Mouse (Mus musculus) CD4-positive, CD25-positive, alpha-beta regulatory T cell, adult 4 months (primary cell): ENCODE data around the gene Slc27a3. TPM values are rescaled to one million over a fixed set of nuclear protein-coding genes. Genes with fewer than 3 reads are reported as not detected.
A peak's percentile ranks its signal among the peaks of the same experiment; 100 is the strongest.

ENCODE experiments used
- ATAC-seq: one replicate; pipeline ENCODE4 v1.8.0; 2017
- polyA plus RNA-seq, 2 experiments: library from polyadenylated mRNA; unstranded; fragments of 100-300 nt; shearing (Covaris generic); gene quantifications; one replicate each; pipeline ENCODE4 v1.2.1; 2017

The Slc27a3 gene
- under 1 TPM in 1 of 2 experiments, not detected in 1; 0.19 TPM for polyA plus RNA-seq

DNA sequence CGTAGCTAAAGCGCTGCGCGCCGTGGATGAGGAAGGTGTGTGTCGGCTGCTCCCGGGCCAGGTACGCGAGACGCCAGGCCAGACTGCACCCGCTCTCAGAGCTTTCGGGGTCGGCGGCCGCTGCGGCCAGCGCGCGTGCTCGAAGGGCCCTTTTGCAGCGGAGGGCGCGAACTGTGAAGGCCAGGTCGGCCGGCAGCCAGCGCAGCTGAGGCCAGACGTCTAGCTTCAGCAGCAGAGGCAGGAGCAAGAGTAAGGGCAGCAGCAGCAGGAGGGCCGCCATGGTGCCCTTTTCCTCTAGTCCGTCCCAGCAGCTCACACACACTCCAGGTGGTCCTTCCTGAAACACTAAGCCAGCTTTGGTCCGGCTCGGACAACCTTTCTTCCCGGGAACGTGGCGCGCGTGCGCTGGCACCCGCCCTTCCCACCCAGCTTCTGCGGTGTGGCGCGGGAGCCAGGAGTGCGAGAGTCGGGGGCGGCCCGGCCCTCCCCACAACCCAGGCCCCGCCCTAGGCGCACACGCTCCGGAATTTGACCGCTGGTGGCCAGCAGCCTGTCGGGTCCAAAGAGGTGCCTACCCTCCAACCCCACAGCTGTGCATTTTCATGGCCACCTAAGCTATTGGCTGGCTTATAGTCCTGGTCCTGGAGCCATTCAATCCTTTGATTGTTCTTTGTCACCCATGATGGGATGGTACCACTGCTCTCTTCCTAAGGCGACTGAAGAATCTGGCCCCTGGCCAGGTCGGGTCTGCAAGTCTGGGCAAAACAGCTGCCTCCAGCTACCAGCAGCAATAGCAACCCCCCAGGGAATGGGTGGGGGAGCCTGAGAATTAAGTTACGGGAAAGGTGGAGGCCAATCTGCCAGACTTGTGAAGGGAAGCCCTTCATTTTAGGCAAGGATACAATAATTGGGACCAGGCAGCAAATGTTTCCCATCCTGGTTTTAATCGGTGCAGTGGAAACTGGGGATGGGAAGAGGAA is at the start of gene Slc27a3:
Slc27a3 (minus strand) TSS at position 428 of the 980 bp plus-strand sequence.
- no peak for ATAC-seq

DNA sequence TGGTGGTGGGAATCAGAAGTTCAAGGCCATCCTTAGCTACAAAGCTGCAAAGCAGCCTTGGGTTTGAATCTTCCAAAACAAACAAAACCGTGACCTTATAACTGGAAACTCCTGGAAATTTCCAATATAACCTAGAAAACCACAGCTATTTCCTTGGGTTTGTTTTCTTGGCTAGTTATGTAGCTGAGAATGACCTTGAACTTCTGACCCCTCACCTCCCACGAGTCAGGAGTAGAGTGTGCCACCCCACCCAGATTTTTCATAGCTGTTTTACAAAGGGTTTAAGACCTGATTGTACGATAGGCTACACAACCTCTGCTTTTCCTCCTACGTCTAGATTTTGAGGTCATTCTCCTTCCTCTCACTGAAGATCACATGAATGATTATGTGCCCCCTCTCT is 47.4 kb upstream of the Slc27a3 start:
- ATAC-seq = no peak

DNA sequence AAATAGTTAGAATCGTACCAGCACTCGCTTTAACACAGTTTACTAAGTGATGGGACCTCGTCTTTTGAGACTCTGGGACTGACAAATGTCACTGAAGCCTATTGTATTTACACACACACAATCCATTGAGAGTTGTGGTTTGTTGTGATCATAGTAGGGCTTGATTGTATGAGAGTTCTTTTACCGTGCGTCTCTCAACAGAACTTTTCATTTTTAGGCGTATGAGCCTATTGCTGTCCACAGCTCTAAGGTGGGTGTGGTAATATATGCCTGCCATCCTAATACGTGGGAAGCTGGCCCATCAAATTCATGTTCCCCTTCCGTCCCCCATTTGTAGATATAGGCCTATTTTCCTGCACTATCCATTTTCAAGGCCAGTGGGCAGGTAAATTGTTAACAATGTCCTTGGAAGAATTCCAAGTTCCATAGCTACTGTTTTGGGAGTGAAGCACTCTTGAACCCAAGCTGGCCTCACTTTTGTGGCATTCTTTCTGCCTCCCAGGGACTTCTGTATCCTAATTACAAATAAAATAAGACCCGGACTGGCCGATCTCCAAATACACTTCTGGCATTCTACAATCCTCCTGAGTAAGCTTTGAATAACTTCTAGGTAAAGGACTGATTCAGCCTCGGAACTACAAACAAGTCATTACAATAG is 44.5 kb upstream of the Slc27a3 start:
- ATAC-seq = no peak

DNA sequence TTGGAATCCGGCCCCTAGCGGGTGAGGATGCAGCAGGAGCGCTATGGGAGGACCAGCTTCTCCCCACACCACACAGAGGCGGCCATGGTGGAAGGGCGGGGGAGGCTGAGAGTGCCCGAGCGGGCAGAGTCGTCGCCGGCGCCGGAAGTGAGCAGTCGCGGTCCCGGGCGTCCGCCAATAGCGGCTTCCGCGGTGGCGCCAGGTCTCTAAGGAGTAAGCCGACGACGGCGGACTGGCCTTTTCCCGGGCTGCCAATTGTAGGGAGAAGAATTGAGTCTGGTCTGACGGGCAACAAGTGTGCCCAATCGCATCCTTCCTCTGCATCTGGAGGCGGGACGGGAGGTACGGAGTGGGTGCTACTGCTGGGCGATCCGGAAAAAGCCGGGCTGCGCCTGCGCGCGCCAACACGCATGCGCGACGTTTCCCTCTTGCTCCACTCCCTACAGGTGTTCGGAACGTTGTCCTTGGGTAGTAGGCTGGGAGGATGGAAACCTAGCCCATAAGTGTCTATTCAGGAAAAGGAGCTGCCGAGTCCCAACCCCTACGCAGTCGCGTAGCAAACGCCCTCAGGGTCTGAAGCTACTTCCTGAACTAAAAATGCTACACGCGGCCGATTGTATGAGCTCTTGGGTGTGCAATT is 43.8 kb upstream of the Slc27a3 start, which contains the start of gene Ints3:
Ints3 (minus strand) TSS at position 242 of the 640 bp plus-strand sequence.
- ATAC-seq = peak; percentile 99

DNA sequence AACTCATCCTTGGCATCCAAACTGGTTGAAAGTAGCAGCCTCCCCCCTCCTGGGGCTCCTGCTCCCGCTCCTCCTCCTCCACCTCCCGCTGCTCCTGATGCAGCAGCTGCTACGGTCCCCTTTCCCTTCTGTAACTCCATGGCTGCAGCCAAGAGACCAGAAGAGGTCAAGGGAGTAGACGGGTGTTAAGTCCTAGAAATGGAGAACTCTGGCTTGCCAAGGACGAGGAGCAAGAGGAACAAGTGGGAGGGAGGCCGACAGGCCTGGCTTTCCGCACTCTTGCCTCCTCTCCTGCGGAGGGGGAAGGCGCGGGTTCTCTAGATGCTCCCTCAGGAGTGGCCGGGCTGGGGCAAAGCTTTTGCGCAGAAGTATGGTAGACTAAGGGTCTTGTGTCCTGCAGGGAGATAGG is 43.1 kb upstream of the Slc27a3 start:
- no peak for ATAC-seq

DNA sequence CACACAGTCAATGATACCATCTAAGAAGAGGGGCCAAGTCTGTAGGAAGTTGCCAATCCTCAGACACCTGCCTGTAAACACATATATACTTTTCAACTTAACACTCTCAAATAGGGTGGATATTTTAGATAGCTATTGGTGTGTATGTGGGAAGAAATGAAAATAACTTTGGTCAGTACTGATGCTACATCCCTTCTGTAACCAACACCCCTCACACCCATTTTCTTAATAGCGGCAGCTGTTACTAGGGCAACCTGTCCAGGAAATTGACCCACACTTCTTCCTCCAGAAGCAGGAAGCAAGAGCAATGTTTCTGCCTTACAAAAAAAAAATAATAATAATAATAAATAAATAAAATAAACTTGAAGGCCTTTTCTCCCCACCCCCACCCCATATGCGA is 42.6 kb upstream of the Slc27a3 start:
- no peak for ATAC-seq

DNA sequence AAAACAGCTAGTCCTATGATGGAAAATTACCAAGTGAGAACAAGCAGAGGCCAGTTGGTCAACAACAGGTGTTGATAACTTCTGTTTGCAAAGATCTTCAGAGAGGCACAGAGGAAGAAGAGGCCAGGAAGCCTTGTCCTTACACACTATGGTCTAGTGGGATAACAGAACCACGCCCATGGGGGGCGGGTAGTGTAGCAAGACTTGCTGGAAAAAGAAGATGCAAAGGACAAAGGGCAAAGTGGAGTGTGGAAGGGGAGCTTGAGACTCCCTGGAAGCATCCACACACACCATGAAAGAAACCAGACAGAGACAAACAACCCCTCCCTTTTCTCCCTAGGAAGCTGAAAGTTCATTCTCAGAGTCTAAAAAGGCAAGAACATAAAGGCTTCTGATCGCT is 39.8 kb upstream of the Slc27a3 start:
- no peak for ATAC-seq

DNA sequence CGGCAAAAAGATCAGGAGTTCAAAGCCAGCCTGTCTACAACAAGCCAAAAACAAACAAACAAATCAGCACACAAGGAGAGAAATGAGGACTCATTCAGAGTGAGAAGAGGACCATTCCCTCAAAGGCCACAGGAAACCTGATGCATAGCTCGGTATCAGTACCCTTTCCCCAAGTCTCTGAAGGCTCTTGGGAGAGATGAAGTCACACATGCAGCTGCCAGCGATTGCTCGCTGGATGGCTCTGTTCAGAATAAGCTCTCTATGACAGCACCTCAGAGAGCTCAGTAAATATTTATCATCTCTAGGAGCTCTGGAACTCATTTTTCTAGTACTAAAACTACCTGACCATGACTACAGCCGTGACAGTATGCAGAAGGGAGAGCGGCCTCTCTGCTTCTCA is 38.4 kb upstream of the Slc27a3 start:
- no peak for ATAC-seq

DNA sequence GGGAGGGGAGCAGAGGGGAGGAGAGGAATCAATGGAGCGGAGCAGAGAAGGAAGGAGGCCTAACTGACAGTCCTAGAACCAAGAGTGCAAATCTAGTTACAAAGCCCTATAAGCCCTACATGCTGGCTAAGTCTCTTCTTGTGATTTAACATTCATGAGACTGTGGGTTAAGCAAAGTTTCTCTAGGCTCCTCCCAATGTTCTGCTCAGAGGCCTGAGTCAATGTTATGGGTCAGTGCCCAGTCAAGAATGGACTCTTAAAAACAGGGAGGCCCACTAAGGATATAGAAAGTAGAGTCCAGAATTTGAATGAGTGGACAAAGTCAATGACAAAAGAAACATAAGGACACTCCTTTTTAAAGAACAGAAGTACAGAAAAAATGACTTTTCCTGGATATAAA is 37.8 kb upstream of the Slc27a3 start:
- no peak for ATAC-seq

DNA sequence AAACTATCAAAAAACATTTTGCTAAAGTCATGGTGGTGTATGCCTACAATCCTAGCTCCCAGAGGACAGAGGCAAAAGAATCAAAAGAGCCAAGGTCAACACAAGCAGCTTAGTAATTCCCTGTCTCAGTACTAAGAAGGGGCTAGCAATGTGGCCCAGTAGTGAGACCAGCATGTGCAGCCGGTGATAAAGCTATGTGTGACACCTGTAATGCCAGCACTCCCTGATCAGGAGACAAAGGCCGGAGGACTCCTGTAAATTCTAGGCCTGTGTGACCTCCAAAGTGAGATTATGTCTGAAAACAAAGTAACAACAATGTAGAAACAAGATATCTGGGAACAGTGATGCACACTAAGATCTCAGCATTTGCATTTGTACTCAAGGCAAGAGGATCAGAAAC is 35.8 kb upstream of the Slc27a3 start:
- ATAC-seq = no peak

DNA sequence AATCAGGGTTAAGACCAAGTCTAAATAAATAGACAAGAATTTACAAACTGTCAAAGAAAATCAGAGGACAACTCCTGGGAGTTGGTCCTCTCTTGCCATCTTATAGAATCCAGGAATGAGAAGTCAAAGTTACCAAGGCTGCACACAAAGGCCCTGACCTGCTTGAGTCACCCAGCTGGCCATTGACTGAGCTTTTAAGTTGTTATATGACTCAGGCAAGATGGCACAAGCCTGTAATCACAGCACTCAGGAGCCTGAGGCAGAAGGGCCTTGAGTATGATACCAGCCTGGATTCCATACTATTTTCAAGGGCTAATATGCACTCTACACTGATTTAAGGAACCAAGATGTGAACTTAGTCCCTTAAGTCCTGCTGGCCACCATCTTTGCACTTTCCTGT is 33.8 kb upstream of the Slc27a3 start:
- no peak for ATAC-seq

DNA sequence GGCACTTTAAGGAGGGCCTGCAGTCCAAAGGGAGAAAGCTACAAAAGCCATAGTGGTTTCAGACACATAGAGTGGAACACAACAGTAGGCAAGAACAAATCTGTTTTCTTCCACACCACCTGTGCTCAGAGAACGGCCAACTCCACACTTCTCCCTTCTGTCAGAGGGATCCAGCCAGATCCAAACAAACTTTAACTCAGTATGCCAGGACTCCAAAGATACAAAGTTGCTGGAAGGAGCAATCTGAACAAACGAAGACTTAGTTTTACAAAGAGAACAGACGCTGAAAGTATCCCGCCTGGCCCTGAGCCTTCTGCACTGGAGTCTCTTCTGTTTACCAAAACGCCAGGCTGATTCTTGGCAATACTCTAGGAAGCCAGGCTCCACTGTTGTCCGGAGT is 31.0 kb upstream of the Slc27a3 start:
- ATAC-seq = no peak

DNA sequence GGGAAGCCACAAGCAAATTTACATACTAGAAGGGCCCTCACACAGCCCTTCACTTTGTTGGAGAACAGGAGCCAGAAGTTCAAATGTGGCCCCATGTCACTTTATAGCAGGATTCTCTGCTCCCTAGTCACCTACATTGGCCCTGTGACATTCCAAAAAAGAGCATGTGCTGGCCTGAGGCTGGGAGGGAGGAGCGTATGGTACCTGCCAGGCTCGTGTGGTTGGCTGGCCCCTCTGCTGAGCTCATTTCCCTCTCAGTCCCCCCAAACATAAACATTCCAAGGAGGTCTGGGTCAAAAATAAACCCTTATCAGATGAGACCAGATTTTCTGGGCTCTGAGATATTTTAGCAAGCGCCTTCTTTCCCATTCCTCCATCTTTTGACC is 23.3 kb upstream of the Slc27a3 start:
- no peak for ATAC-seq

DNA sequence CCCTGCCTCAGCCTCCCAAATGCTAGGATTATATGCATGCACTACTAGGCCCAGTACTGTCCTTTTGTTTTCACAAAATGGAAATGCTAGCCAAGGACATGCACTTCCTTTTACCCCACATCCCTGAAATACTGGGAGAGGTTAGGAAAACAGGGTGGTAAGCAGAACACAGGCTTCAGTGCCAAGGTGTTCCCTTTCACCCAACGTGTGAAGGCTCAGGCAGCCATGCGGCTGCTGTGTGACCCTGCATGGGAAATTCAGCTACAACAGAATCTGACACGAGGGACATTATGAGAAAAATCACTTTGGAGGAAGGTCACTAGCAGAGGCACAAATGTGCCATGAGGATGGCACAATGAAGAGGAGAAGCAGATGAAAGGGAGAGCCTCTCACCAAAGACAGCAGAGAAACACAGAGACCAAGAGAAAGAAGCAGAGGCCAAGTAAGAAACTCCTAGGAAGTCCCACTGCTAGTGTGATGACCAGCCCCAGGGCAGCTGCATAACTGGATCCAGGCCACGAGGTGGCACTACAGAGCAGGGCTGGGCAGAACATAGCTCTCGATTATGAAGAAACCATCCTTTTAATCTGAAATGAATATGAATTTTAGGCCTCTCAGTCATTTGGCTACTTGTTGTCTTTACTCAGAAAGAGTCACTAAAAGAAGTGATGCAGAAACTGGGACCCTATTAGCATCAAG is 22.7 kb upstream of the Slc27a3 start:
- peak; percentile 62 for ATAC-seq

DNA sequence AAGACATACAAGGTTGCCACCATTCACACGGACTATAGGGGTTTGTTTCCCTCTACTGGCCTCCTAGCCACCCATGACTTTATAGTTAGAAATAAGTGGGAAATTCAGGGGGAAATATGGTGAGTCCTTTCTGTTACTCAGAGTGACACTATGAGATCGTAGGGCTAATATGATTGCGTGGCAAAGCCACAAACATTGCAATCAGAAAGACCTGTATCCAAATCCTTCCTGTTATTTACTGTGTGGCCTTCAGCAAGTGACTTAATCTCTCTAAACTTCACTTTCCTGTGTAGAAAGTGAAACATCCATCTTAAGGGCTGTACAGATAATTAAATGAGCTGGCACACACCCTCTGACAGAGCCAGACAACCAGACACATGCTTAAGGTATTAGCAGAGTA is 19.0 kb upstream of the Slc27a3 start:
- ATAC-seq = no peak

DNA sequence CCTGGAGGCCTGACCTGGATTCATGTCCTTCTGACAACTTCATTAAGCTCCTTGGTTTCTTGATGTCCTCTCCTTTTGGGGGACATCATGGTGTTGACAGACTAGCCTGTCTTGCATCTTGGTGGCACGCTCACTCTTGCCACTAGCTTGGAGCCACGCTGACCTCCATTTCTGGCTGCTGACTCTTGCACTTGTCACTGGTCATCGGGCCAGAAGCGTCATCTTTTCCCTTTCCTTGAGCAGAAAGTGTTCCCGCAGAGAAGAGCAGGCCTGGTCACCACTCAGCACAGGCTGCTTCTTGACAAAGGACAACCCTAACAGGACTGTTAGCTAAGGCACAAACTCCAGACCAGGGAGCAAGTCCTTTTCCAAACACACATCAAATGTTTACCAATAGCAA is 16.7 kb upstream of the Slc27a3 start:
- ATAC-seq = no peak

DNA sequence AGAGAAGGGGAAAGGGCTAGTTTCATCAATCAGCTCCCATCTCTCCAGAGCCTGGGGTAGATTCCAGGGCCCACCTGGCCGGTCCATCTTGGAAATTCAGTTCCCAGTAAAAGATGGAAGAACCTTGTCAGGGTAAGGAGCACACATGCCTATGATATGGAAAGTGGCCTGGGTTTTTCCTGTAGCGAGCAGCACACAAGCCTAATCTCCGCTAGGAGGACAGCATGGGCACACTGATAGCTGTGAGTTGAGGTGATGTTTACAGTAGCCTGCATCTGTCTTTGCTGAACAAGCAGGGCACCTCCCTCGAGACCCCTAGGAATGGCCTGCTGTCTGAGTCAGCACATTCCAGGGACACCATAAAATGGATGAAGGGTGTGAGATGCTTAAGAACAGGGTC is 14.9 kb upstream of the Slc27a3 start:
- no peak for ATAC-seq

DNA sequence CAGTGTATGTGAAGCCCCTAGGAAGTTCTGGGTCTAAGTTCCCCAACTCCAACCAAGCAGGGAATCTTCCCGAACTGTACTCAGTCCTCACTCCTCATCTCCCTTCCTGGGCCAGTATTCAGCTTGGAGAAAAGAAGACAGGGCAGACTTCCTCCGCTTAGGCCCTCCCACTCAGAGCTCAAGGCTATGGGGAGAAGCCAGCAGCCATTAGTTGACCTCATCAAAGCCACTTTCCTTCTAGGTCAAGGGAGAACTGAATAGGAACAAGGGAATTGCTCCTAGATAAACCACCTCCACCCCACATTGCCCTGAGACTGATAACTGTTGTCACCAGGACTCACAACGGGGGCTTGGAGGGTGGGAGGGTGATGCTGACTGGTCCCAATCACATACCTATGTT is 14.4 kb upstream of the Slc27a3 start:
- ATAC-seq = no peak

DNA sequence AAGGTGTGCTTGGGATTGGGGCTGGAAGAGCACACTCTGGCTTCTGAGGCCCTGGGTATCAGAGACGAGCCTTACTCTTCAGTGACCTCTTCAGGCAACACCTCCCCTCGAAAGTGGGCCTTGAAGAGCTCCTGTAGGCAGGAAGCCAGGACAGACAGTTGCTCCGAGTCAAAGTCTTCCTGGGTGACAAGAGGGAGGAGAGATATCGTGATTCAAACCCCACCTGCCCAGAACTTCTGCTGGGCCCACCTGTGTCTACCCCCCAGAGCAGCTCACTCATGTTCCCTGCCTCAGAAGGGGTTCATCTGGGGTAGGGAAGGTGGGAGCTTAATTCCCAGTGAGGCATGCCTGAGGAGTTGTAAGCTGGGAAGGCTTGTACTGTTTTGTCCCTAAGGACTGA is 11.3 kb upstream of the Slc27a3 start:
- ATAC-seq = no peak

DNA sequence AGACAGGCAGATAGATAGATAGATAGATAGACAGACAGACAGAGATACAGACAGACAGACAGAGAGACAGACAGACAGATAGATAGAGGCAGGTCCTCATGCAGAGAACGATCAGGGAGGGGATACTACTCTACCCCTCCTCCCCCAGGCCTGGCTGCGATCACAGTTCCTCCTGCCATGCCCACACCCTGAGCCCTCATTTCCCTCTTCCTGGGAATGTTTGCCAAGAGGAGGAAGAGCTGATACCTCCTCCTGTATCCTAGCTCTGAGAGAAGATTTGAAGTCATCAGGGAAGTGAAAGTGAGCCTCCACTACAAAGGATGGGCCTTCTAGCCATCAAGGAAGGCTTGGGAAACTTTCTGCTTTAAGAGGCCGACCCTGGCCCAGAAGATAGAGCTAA is 5.9 kb upstream of the Slc27a3 start:
- no peak for ATAC-seq

DNA sequence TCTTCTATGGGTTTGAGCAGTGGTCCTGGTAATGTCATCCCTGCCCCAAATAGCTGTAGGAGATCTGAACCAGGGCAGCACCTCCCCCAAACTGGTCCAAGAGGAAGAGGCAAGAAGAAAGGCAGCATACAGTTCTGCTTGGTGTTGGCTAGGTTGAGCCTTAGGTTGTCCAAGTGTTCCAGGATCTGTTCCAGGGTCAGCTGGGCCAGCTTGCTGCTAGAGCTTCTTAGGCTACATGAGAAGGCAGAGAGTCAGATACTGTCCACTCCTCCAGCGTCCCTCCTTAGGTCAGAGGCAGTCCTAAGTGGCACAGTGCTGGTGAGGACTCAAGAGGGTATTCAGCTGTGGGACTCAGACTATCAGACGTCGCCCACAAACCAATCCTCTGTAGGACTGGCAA is 2.9 kb upstream of the Slc27a3 start:
- no peak for ATAC-seq

DNA sequence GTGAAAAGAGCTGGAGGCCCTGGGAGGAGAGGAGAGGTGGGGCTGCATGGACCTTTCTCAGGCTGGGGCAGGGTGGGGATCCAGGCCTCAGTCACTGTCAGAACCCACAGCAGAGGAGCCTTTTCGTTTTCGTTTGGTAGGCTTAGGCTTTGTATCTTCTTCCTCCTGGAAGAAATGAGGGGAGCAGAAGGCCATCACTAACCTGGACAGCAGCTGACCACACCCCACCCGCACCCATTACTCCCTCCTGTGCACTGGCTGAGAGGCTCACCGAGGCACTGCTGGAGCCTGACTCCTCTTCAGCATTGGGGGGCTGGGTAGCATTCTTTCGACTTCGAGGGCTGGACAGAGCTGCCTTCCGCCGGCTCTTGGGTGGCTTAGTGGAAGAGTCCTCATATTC is 2.2 kb upstream of the Slc27a3 start:
- no peak for ATAC-seq

DNA sequence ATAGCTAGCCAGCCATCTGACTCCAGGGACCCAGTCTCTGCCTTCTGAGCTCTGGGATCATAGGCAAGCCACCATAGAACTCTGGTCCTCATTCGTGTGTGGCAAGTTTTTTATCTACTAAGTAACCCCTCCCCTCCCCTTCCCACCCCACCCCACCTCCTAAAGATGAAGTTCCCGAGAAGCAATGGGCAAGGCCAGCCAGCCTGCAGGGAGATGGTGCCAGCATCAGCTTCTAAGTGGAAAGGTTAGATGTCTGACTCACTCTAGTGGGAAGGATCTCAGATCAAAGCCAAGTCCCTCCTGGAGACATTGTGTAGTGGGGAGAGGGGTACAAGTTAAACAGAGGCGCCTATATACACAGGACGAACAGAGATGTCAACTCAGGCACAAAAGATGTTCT is 1.3 kb upstream of the Slc27a3 start:
- no peak for ATAC-seq
